Mouse (Mus musculus) hindbrain, embryonic 10.5 days (tissue): ENCODE measurements around the gene Vhl. TPM values are rescaled to one million over a fixed set of nuclear protein-coding genes. Genes with fewer than 3 reads are reported as not detected.
A peak's percentile ranks its signal among the peaks of the same experiment; 100 is the strongest.

Experiments
- DNase-seq: peaks from one replicate; pipeline ENCODE4 v3.0.0-alpha.2; 2017; ENCODE audit warnings: low spot score
- H3K27ac ChIP-seq: fragments of 300-500 bp; sonication (generic); 2 replicates; pipeline ENCODE4 v1.5.1; 2016; ENCODE audit warnings: mild to moderate bottlenecking, moderate library complexity
- H3K27me3 ChIP-seq: fragments of 300-500 bp; sonication (generic); 2 replicates; pipeline ENCODE4 v1.6.1; 2016; ENCODE audit warnings: mild to moderate bottlenecking; ENCODE audit not compliant: poor library complexity, insufficient read depth, severe bottlenecking
- H3K36me3 ChIP-seq: fragments of 300-500 bp; sonication (generic); 2 replicates; pipeline ENCODE4 v1.6.1; 2016; ENCODE audit warnings: mild to moderate bottlenecking, moderate library complexity
- H3K4me1 ChIP-seq: fragments of 300-500 bp; sonication (generic); replicated peaks from 2 replicates; pipeline ENCODE4 v1.6.1; 2016; ENCODE audit warnings: mild to moderate bottlenecking
- H3K4me3 ChIP-seq: fragments of 300-500 bp; sonication (generic); 2 replicates; pipeline ENCODE4 v1.5.1; 2016; ENCODE audit warnings: mild to moderate bottlenecking, moderate library complexity
- H3K9me3 ChIP-seq: fragments of 300-500 bp; sonication (generic); 2 replicates; pipeline ENCODE4 v1.6.1; 2016; ENCODE audit warnings: mild to moderate bottlenecking, moderate library complexity
- WGBS: fragments of 180-500 bp; shearing (Covaris S2); methylation state at CpG from one replicate; pipeline ENCODE4 v1.1.7; 2016; 5-methylcytosine and 5-hydroxymethylcytosine counted together
- polyA plus RNA-seq: library from polyadenylated mRNA; unstranded; fragments of >200 nt; fragmentation: Nextera tagmentation; extraction: Ambion mirVana; gene quantifications from 2 replicates; pipeline ENCODE4 v1.2.1, GENCODE M21; 2016

Vhl gene
- polyA plus RNA-seq, 1 experiment from 2014 or later, result 45.8 TPM

DNA sequence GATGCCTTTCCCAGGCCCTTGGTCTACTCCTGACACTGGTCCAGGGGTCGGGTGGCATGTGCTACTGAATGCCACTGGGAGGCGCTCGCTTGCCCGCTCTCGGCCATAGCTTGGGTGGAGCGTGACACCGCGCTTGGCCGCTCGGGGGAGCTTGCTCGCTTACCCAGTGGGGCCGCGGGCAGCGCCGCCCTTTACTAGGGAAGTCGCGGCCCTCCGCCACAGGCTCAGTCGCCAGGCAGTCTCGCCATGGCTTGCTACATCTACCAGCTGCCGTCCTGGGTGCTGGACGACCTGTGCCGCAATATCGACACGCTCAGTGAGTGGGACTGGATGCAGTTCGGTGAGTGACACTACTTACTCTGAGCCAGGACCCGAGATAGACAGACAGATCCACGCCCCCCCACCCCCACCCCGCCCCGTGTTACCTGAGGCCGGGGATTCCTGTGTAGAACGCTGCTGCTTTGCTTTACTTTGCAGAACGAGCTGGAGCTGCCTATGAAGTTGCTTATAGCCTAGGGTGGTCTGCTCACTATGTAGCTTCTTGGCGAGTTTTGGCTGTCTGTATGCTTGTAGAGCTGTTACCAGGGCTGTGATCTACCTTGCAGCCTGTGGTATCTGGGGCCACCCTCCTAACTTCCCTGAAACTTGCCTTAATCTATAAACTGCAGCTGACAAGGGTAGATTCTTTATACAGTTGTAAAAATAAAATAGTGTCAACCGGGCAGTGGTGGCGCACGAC lies 14.7 kb downstream of the Vhl start, which contains the start of gene Irak2:
TSS of gene Irak2 (plus strand) at position 166 of the 739 bp plus-strand sequence.
- Histone ChIP-seq H3K4me1 (peaks cover 14% of the 10 kb centered on the region), H3K27ac (peak within 1 kb of the TSS; percentile 78), H3K4me3 (peak within 1 kb of the TSS; percentile 57), H3K9me3 (no peaks in the 10 kb centered on the region), H3K36me3 (peaks cover 6% of the 10 kb centered on the region), H3K27me3 (no peaks in the 10 kb centered on the region)
- DNase-seq, result peak; percentile 93
- 9% methylated on average over 37 of the region's 37 CpGs for WGBS

DNA sequence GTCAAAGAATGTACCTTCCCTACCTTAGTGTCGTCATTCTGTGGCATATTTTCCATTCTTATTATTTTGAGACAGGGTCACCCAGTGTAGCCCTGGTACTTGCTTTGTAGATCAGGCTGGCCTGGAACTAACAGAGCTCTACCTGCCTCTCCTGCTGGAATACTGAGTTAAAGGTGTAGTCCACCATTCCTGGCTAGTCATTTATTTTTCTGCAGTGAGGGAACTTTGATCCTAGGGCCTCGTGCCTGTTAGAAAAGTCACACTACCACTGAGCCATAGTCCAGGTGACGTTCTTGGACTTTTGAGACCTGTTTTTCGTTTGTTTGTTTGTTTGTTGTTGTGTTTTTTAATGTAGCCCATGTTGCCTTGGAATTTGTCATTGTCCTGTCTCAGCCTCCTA lies 15.4 kb downstream of the Vhl start:
- H3K4me1 ChIP-seq, result peaks cover 14% of the 10 kb centered on the region
- H3K36me3 ChIP-seq, result 0 out of 2 replicates have a peak, but pooled peaks cover under 1% of the 10 kb centered on the region
- H3K27me3 ChIP-seq, result no peaks in the 10 kb centered on the region
- no peak overlapping the region for H3K4me3 ChIP-seq
- WGBS, result 89% methylated on average over 4 of the region's 4 CpGs
- H3K27ac ChIP-seq, result no peak overlapping the region
- no peaks in the 10 kb centered on the region for H3K9me3 ChIP-seq
- DNase-seq, result no peak

DNA sequence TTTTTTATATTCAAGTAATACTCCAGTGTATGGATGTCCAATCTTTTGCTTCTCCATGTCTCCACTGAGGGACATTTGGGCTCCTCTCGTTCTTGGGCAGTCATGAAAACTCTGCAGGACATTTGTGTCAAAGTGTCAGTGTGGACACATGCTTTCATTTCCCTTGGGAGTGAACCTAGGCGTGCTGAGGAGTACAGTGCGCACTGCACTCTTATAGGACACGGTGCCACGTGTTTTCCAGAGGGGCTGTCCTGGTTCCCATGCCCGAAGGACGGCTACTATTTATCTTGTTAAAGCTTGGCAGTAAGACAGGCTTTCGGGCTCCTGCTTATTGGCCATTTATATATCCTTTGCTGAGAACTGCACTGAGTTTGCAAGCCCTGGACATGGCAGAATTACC lies 18.8 kb downstream of the Vhl start:
- peaks cover 14% of the 10 kb centered on the region for H3K4me1 ChIP-seq
- no peak overlapping the region for H3K27ac ChIP-seq
- no peaks in the 10 kb centered on the region for H3K9me3 ChIP-seq
- H3K36me3 ChIP-seq, result no peaks in the 10 kb centered on the region
- 87% methylated on average over 8 of the region's 8 CpGs for WGBS
- H3K4me3 ChIP-seq, result no peak overlapping the region
- no peaks in the 10 kb centered on the region for H3K27me3 ChIP-seq
- DNase-seq, result no peak

DNA sequence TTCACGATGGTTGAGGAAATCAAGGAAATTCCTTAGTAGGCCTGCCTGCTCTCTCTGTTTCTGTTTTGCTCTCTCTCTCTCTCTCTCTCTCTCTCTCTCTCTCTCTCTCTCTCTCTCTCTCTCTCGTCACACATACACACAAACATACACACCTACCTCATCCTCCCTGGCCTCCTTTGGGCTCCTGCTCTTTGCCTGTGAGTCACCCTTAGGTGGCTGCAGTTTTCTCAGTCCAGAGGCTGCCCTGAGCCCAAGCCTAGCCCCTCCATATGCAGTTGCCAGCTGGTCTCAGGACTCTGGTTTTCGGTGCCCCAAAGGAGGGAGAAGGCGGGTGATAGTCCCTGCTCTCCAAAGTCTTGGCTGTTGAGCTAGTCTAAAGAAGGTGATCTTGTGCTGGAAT lies 19.3 kb downstream of the Vhl start:
- Histone ChIP-seq H3K27me3 (no peaks in the 10 kb centered on the region), H3K4me1 (peaks cover 14% of the 10 kb centered on the region), H3K9me3 (no peaks in the 10 kb centered on the region), H3K36me3 (no peaks in the 10 kb centered on the region), H3K4me3 (no peak overlapping the region), H3K27ac (no peak overlapping the region)
- no peak for DNase-seq
- WGBS, result 83% methylated on average over 4 of the region's 4 CpGs

DNA sequence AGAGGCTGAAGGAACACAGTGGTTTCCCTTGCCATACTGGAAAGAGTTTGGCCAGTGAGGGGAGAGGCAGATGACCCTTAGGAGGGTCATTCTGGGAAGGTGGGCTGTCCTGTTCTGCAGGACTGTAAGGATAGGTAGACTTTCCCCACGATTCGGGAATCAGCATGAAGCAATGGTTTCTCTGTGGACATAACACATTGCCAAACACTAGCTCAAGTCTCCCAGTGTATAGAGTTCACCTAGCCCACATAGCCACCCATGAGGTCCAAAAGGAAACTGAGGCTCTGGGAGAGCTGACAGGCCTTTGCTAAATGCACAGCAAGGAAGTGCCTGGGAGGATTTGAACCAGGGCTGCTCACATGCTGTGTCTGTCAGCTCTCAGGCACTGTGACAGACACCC lies 20.2 kb downstream of the Vhl start:
- Histone ChIP-seq H3K9me3 (no peaks in the 10 kb centered on the region), H3K4me1 (peaks cover 6% of the 10 kb centered on the region), H3K4me3 (no peak overlapping the region), H3K27me3 (no peaks in the 10 kb centered on the region), H3K36me3 (no peaks in the 10 kb centered on the region), H3K27ac (no peak overlapping the region)
- no peak for DNase-seq
- WGBS, result 91% methylated on average over 2 of the region's 2 CpGs

DNA sequence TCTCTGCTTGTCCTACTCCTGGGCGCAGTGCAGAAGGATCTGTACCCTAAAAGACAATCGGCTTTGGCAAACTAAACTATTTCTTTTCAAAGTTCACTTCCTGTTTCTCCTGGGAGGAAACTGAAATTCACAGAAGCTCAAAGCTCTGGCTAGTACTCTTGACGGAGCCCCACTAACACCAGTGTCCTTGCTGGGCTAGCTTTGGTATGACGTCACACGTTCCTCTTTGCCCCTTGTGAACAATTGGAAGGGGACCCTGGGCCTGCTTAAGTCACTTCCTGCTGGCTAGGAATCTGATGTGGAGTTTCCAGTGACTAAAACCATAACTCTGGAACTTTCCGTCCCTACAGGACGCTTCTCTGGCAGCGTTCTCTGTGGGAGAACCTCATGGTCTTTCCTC lies 21.0 kb downstream of the Vhl start:
- Histone ChIP-seq H3K9me3 (no peaks in the 10 kb centered on the region), H3K36me3 (no peaks in the 10 kb centered on the region), H3K27me3 (no peaks in the 10 kb centered on the region), H3K4me3 (no peak overlapping the region), H3K27ac (no peak overlapping the region), H3K4me1 (peaks cover 6% of the 10 kb centered on the region)
- WGBS, result 86% methylated on average over 8 of the region's 8 CpGs
- no peak for DNase-seq

DNA sequence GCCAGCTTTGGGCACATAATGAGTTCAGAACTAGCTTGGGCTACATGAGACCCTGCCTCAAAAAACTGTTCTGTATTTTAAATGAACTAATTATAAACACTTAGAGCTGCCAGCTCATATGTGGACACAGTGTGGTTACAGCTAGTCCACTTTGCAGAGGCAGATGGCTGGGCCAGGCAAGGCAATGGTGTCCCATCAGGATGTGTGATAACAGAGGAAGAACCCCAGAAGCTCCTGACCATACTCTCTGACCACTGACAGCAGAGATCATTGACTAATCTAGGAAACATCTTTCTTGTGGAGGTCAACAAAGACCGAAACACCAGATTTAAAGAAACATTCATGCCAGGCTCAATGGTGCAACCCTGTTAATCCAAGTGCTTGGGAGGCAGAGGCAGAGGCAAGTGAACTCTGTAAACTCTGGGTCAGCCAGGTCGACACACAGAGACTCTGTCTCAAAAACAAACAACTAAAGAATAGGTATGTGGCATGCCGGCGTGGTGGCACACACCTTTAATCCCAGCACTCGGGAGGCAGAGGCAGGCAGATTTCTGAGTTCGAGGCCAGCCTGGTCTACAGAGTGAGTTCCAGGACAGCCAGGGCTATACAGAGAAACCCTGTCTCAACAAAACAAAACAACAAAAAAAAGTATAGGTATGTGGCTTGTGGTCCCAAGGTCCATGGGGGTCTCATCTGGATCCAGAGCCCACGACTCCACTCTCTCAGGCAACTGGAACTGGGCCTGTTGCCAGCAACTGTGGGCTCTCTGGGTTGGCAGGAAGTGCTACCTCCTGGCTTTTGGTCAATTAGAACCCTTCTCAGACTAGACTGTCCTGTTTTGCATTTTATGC lies 25.8 kb downstream of the Vhl start:
- no peak overlapping the region for H3K27ac ChIP-seq
- no peaks in the 10 kb centered on the region for H3K36me3 ChIP-seq
- no peaks in the 10 kb centered on the region for H3K27me3 ChIP-seq
- H3K9me3 ChIP-seq, result no peaks in the 10 kb centered on the region
- 87% methylated on average over 7 of the region's 7 CpGs for WGBS
- no peak overlapping the region for H3K4me3 ChIP-seq
- no peaks in the 10 kb centered on the region for H3K4me1 ChIP-seq
- DNase-seq, result no peak

DNA sequence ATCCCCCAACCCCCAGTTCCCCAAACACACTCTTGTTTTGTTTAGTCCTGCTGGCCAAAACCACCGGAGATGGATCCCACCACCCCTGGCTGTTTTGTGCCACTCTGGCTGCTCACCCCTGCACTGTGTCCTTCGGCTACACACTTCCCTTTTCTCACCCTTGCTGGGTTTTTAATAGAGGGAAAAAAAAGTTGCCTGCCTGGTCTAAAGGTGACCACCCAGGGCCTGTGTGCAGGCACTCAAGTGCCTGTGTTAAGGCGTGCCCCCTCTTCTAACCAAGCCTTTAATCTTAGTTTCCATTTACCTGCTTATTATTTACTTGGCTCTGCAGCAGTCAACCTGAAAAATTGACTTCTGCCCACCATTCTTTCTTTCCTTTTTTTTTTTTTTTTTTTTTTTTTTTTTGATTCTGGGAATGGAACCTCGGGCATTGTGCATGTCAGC lies 26.5 kb downstream of the Vhl start:
- H3K4me1 ChIP-seq, result no peaks in the 10 kb centered on the region
- no peaks in the 10 kb centered on the region for H3K9me3 ChIP-seq
- no peaks in the 10 kb centered on the region for H3K27me3 ChIP-seq
- H3K4me3 ChIP-seq, result no peak overlapping the region
- DNase-seq, result no peak
- H3K27ac ChIP-seq, result no peak overlapping the region
- no peaks in the 10 kb centered on the region for H3K36me3 ChIP-seq
- WGBS, result 79% methylated on average over 4 of the region's 4 CpGs

DNA sequence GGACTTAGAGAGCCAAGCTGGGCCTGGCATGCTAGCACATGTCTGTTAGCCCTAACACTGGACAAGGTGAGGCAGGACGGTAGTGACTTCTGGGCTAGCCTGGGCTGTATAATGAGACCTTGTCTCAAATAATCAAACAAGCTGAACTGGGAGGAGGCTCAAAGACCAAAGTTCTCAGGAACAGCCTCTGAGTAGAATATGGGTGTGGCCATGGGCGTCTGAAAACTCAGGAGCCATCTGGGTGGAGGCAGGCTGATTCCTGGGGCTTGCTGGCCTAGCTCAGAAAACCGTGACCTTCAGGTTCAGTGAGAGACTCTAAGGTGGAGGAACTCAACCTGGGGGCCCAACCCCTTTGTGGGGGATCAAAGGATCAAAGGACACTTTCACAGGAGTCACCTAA lies 27.9 kb downstream of the Vhl start:
- Histone ChIP-seq H3K4me1 (no peaks in the 10 kb centered on the region), H3K27me3 (no peaks in the 10 kb centered on the region), H3K9me3 (no peaks in the 10 kb centered on the region), H3K36me3 (no peaks in the 10 kb centered on the region), H3K4me3 (no peak overlapping the region), H3K27ac (no peak overlapping the region)
- 73% methylated on average over 3 of the region's 3 CpGs for WGBS
- no peak for DNase-seq

DNA sequence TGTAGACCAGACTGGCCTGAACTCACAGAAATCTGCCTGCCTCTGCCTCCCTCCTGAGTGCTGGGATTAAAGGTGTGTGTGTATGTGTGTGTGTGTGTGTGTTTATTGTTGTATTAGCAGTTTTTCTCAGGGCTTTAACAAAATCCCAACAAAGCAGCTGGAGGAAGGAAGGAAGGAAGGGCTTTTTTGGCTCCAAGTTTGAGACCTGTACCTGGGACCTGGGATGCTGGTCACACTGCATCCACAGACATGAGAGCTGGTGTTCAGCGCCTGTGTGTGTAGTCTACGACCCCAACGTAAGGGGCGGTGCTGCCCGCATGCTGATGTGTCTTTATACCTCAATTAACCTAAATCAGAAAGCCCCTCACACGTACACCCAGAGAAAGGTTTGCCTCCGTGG lies 29.8 kb downstream of the Vhl start:
- Histone ChIP-seq H3K4me1 (no peaks in the 10 kb centered on the region), H3K27ac (no peak overlapping the region), H3K4me3 (no peak overlapping the region), H3K9me3 (no peaks in the 10 kb centered on the region), H3K27me3 (no peaks in the 10 kb centered on the region), H3K36me3 (no peaks in the 10 kb centered on the region)
- WGBS, result 92% methylated on average over 7 of the region's 7 CpGs
- no peak for DNase-seq

DNA sequence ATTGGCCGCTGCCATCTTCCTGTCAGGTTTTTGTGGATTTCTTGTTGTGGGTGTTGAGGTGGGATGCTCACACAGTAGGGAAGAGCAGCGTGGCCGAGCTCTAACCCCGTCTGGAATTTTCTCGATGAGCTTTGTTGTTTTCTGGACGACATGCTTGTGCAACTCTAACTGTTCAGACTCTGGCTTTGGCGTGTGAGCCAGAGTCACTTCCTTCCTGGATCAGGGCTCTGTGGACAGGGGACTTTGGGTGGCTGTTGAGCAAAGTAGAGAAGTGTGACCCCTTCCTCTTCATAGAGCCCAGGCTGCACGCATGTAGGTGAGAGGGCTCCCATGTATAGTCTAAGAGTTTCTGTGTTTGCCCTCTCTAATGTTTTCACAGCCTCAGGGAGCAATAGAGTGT lies 30.3 kb downstream of the Vhl start:
- Histone ChIP-seq H3K4me3 (no peak overlapping the region), H3K27me3 (no peaks in the 10 kb centered on the region), H3K27ac (no peak overlapping the region), H3K4me1 (no peaks in the 10 kb centered on the region), H3K36me3 (no peaks in the 10 kb centered on the region), H3K9me3 (no peaks in the 10 kb centered on the region)
- DNase-seq, result no peak
- 87% methylated on average over 8 of the region's 8 CpGs for WGBS

DNA sequence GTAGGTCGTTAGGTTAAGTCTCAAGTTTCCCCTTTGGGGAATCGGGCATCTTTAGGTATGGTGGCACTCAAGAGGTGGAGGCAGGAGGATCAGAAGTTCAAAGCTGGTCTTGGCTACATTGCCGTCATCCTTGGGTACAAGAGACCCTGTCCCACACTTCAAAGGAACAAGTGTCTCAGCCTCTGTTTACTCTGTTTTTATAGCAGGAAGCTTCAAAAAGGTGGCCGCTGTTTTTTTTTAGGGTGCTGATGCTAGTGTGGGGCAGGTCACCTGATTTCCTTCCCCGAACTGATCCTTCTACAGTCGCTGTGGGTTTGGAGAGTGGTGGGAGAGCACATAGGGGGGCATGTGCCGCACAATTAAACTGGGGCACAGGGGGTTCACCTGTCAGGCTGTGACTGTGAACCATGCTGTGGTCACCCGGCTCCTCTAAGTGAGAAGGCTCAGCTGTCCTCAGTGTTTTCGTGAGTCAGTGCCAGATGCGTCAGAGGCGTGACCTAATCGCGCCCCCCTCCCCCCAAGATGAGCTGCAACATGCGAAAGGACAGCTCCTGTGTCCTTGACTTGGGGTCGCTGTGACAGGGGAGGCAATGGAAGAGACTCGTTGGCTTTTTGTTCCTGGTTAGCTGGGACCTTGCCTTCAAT lies 31.1 kb downstream of the Vhl start:
- no peaks in the 10 kb centered on the region for H3K4me1 ChIP-seq
- DNase-seq, result no peak
- H3K4me3 ChIP-seq, result no peak overlapping the region
- H3K9me3 ChIP-seq, result no peaks in the 10 kb centered on the region
- 82% methylated on average over 16 of the region's 16 CpGs for WGBS
- H3K36me3 ChIP-seq, result no peaks in the 10 kb centered on the region
- no peaks in the 10 kb centered on the region for H3K27me3 ChIP-seq
- H3K27ac ChIP-seq, result no peak overlapping the region

DNA sequence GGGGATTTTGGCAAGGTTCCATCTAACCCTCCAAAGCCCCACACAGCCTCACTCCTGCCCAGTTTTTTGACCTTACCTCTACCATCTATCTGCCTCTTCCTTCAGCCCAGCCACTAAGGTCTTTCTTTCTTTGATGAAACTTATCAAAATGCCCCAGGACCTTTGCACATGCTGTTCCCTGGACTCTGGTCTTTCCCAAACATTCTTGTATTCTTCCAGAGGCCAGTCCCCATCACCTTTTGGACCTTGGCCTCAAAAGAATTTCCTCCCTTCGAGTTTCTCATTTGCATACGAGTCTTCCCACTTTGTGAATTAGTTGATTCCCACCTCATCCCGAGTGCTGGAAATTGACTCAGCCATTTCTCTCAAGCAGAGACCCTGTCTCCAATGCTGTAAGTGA lies 31.7 kb downstream of the Vhl start:
- Histone ChIP-seq H3K27ac (no peak overlapping the region), H3K36me3 (no peaks in the 10 kb centered on the region), H3K9me3 (no peaks in the 10 kb centered on the region), H3K27me3 (no peaks in the 10 kb centered on the region), H3K4me3 (no peak overlapping the region), H3K4me1 (peaks cover 6% of the 10 kb centered on the region)
- DNase-seq, result no peak
- 90% methylated on average over 3 of the region's 3 CpGs for WGBS
